Mouse (Mus musculus): Measurements from ENCODE around the gene Polr2l. TPM values are rescaled to one million over a fixed set of nuclear protein-coding genes. Genes with fewer than 3 reads are reported as not detected.

Gene Polr2l
- polyA plus RNA-seq, 1 experiment from 2014 or later: 68.3 TPM

DNA sequence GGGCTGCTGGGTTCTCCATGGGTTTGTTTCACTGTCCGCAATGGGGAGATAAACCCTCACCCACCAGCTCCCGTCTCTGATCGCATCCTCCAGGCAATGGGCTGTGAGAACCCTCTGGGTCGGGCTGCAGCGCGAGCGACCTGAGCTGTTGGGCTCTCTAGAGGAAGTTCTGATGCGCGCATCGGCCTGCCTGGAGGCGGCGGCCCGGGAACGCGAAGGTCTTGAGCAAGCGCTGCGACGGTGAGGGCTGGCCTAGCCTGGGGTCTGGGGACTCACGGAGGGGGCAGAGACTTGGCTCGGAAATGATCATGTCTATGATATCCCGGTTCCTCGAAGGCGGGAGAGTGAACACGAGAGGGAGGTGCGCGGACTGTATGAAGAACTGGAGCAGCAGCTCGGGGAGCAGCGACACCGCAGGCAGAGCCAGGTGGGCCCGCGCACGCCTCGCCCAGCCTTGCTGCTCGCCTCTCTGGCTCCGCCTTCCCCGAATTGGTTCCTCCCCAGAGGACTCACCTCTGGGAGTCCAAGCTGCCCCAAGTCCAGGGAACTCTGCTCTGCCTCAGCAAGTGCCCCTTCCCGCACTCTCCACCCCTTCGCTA lies 10.2 kb downstream of the Polr2l start:
- no peak overlapping the region for H3K27ac ChIP-seq (replicated peaks)
- 4% methylated on average over 38 of the region's 38 CpGs for WGBS
- peaks cover 47% of the 10 kb centered on the region for H3K4me1 ChIP-seq
- H3K9me3 ChIP-seq: no peaks in the 10 kb centered on the region
- peaks cover 69% of the 10 kb centered on the region for H3K27me3 ChIP-seq
- no peak for ATAC-seq (replicated peaks)
- peak overlapping the region; percentile 14; the same call in 1 of the 2 replicates for H3K4me3 ChIP-seq
- no peak overlapping the region for H3K9ac ChIP-seq (replicated peaks)
- peak overlapping the region; percentile 8; the same call in 1 of the 2 replicates for H3K4me2 ChIP-seq (replicated peaks)
- peaks cover 4% of the 10 kb centered on the region; the same call in 1 of the 2 replicates for H3K36me3 ChIP-seq

DNA sequence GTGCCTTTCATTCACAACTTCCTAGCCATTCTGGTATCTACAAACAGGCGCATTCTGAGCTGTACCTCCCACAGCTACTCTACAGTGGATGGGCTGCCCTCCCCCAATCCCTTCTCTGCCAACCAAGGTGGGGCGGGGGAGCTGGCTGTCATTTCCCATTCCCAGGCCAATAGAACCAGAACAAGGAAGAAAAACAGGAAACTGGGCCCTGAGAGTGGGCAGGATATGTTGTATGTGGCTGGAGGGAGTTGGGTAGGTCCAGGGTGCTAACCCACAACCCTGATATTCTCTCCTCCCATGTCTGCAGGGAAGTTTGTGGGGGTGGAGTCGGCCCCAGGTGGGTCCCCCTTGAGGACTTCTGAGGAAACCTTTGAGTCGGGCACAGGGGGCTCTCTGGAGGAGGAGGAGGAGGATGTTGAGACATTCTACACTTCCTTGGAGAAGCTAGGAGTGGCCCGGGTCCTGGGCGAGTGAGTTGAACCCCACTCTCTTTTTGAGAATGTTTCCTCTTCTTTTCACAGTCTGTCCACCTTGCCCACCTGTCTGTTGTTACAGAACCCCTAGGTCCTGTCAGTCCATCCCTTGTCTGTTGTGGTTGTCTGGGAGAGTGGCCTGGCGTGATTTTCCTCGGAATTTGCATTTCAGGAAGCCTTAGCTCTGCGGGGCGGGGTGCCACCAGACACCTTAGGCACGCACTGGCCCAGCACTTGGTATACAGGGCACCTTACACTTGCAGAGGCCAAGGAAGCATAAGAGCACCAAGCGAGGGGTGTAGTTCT lies 10.9 kb downstream of the Polr2l start:
- no peak overlapping the region for H3K4me2 ChIP-seq (replicated peaks)
- no peak for ATAC-seq (replicated peaks)
- peaks cover 40% of the 10 kb centered on the region for H3K4me1 ChIP-seq
- H3K9ac ChIP-seq (replicated peaks): no peak overlapping the region
- H3K27ac ChIP-seq (replicated peaks): no peak overlapping the region
- H3K36me3 ChIP-seq: peaks cover 5% of the 10 kb centered on the region; the same call in 1 of the 2 replicates
- peaks cover 72% of the 10 kb centered on the region for H3K27me3 ChIP-seq
- 24% methylated on average over 12 of the region's 12 CpGs for whole genome bisulfite sequencing
- H3K4me3 ChIP-seq: no peak overlapping the region
- H3K9me3 ChIP-seq: no peaks in the 10 kb centered on the region

DNA sequence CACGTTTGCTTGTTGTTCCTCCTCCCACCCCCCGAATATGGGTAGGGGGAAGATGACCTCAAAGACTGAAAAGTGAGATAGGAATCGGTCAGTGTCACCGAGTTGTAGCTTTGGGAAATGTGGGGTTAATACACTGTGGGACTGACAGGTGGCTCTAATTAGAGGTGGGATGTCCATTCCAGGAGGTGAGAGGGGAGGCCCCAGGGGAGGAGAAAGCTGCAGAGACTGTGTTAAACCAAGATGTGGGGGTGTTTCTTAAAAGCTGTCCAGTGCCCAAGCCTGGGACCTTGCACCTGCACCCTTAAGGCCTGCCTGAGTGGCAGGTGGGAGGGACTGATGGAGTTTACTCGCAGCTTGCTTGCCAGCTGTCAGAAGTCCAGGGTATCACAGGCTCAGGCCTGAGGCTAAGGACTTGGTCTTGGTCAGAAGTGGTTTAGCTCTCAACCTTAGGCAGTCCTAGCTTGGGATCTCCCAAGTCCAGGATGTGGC lies 12.6 kb downstream of the Polr2l start:
- H3K4me2 ChIP-seq (replicated peaks): peak overlapping the region; percentile 54; the same call in 1 of the 2 replicates
- 12% methylated on average over 5 of the region's 5 CpGs for WGBS

DNA sequence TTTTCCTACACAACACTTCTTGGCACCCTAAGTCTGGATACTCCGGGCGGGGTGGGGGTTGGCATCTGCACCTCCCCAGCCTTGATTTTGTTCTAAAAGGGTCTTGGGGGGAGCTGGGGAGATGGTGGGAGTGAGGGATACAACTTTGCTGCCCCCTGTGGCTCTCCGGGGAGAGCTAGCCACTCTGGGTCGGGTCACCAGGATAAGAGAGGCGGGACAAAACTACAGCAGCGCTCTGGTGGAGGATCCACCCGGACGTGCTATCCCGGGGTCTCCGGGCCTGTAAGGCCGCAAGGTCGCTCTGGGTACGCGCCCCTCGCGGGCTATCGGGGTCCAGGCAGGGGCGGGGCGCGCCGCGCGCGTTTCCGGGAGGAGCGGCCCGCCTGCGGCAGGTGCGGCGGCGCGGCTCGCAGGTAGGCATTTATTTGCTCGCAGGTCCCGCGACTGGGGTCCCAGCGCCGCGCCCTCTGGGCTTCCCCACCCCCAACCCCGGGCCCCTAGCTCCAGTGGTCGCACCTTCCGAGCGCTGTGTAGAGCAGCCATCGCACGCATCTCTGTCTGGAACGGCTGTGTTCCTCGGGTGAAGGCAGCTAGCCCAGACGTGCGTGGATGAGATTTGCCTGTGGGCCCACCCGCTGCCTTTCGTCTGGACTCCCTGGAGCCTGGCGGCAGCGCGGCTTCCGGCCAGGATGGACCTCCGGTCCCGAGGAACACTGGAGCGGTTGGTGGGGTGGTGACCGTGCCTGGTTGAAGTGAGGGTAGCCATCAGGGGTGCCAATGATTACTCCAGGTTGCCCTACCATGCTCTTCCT lies 13.2 kb downstream of the Polr2l start:
- Histone ChIP-seq H3K27me3 (peaks cover 71% of the 10 kb centered on the region), H3K4me2 (replicated peaks) (peak overlapping the region; percentile 54), H3K9me3 (no peaks in the 10 kb centered on the region), H3K4me1 (peaks cover 18% of the 10 kb centered on the region), H3K4me3 (peak overlapping the region; percentile 32), H3K9ac (replicated peaks) (peak overlapping the region; percentile 30; the same call in 1 of the 2 replicates), H3K36me3 (peaks cover 9% of the 10 kb centered on the region; the same call in 1 of the 2 replicates), H3K27ac (replicated peaks) (no peak overlapping the region)
- 3% methylated on average over 59 of the region's 59 CpGs for WGBS
- ATAC-seq (replicated peaks): no peak

More for the DNA sequence above, 12.6 kb downstream of the Polr2l start:
- no peak overlapping the region for H3K27ac ChIP-seq (replicated peaks)
- no peak overlapping the region for H3K9ac ChIP-seq (replicated peaks)
- H3K4me1 ChIP-seq: peaks cover 24% of the 10 kb centered on the region
- H3K4me3 ChIP-seq: peak overlapping the region; percentile 32
- ATAC-seq (replicated peaks): no peak
- no peaks in the 10 kb centered on the region for H3K9me3 ChIP-seq
- peaks cover 72% of the 10 kb centered on the region for H3K27me3 ChIP-seq
- peaks cover 9% of the 10 kb centered on the region; the same call in 1 of the 2 replicates for H3K36me3 ChIP-seq

DNA sequence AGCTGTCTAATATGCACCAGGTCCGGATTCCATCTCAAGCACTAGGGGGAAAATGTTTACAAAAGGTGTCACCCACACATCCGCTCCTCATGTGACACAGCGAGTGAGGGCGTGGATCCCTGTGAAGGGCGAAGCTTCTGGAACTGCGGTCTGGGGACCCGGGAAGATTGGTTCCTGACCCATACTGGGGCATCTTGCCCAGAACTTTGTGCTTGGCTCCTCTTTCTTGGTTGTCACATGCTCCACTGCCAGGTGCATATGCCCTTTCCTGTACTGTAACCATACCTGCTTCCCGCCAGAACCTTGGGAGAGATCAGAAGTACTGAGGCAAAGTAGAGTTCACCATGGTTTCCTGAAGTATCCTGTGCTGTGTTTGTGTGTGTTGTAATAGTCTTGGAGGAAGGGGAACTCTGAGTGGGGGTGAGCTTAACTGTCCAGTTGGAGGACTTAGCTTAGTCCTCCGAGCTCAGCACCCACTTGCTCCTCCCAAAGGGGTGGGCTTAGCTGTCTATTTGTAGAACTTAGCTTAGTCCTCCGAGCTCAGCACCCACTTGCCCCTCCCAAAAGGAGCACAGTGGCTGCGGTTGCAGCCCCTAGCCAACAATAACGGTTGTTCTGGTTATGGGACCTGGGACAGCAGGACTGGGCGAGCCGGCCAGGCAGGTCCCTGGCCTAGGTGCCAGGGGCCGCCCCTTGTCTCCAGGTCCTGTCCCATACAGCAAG lies 14.4 kb downstream of the Polr2l start, which contains the start of gene Cracr2b:
TSS of gene Cracr2b (plus strand) at position 704 of the 723 bp plus-strand sequence.
- H3K4me3 ChIP-seq: peak within 1 kb of the TSS; percentile 32
- peak within 1 kb of the TSS; percentile 30; the same call in 1 of the 2 replicates for H3K9ac ChIP-seq (replicated peaks)
- H3K4me2 ChIP-seq (replicated peaks): peak within 1 kb of the TSS; percentile 54
- 76% methylated on average over 15 of the region's 15 CpGs for WGBS
- H3K36me3 ChIP-seq: peaks cover 9% of the 10 kb centered on the region; the same call in 1 of the 2 replicates
- peaks cover 60% of the 10 kb centered on the region for H3K27me3 ChIP-seq
- no peak within 1 kb of the TSS for H3K27ac ChIP-seq (replicated peaks)
- no peak for ATAC-seq (replicated peaks)
- peaks cover 26% of the 10 kb centered on the region for H3K4me1 ChIP-seq
- no peaks in the 10 kb centered on the region for H3K9me3 ChIP-seq

DNA sequence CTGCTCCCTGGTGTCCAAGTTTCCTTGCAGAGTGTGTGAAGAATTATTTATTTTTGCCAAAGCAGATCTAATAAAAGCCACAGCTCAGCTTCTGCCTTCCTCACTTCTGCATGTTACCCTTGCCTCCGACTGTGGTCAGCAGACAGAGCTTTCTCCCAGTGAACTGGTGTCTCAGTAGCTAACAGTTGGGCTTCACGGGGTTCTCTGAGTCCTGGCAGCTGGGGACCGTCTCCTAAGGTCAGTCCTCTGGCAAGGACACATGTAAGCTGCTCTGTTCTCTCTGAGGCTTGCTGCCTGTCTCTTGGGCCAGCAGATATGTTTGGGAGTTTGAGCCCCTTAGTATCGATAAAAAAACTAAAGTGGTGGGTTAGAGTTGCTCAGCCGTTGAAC lies 14.9 kb downstream of the Polr2l start:
- no peak overlapping the region for H3K27ac ChIP-seq (replicated peaks)
- H3K36me3 ChIP-seq: peaks cover 9% of the 10 kb centered on the region; the same call in 1 of the 2 replicates
- 86% methylated on average over 5 of the region's 5 CpGs for WGBS
- H3K4me2 ChIP-seq (replicated peaks): no peak overlapping the region
- ATAC-seq (replicated peaks): no peak
- no peaks in the 10 kb centered on the region for H3K9me3 ChIP-seq
- peaks cover 55% of the 10 kb centered on the region for H3K27me3 ChIP-seq
- no peak overlapping the region for H3K9ac ChIP-seq (replicated peaks)
- H3K4me3 ChIP-seq: no peak overlapping the region
- peaks cover 29% of the 10 kb centered on the region for H3K4me1 ChIP-seq

DNA sequence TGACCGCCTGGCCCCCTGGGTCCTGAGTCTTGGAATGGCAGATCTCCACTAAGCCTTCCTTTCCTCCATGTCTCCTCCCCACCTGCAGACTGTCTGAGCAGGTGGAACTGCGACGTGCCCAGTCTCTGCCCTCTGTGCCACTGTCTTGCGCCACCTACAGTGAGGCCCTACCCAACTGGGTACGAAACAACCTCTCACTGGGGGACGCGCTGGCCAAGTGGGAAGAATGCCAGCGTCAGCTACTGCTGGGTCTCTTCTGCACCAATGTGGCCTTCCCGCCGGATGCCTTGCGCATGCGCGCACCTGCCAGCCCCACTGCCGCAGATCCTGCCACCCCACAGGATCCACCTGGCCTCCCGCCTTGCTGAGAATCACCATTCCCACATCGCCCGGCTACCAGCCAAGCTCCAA lies 15.6 kb downstream of the Polr2l start:
- Histone ChIP-seq H3K36me3 (peaks cover 9% of the 10 kb centered on the region; the same call in 1 of the 2 replicates), H3K4me1 (peaks cover 29% of the 10 kb centered on the region), H3K4me3 (no peak overlapping the region), H3K9me3 (no peaks in the 10 kb centered on the region), H3K4me2 (replicated peaks) (no peak overlapping the region), H3K27me3 (peaks cover 48% of the 10 kb centered on the region), H3K27ac (replicated peaks) (no peak overlapping the region), H3K9ac (replicated peaks) (no peak overlapping the region)
- no peak for ATAC-seq (replicated peaks)
- WGBS: 92% methylated on average over 17 of the region's 17 CpGs

DNA sequence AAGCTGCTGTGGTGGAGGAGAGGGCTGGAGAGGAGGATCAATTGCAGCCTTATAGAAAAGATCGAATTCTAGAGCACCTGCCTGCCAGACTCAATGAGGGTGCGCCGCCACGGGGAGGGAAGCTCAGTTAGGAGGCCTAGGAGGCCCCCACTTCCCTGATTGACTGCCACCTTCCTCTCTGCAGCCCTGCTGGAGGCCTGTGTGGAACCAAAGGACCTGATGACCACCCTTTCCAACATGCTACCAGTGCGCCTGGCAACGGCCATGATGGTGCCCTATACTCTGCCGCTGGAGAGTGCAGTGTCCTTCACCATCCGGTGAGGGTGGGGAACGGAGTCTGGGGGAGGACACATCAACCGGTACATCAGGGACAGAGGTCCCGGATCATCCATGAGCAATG lies 16.3 kb downstream of the Polr2l start:
- no peak for ATAC-seq (replicated peaks)
- Histone ChIP-seq H3K9me3 (no peaks in the 10 kb centered on the region), H3K4me1 (peaks cover 29% of the 10 kb centered on the region), H3K27me3 (peaks cover 42% of the 10 kb centered on the region), H3K4me3 (no peak overlapping the region), H3K36me3 (peaks cover 9% of the 10 kb centered on the region; the same call in 1 of the 2 replicates), H3K4me2 (replicated peaks) (no peak overlapping the region), H3K9ac (replicated peaks) (no peak overlapping the region), H3K27ac (replicated peaks) (no peak overlapping the region)
- WGBS: 93% methylated on average over 11 of the region's 11 CpGs

DNA sequence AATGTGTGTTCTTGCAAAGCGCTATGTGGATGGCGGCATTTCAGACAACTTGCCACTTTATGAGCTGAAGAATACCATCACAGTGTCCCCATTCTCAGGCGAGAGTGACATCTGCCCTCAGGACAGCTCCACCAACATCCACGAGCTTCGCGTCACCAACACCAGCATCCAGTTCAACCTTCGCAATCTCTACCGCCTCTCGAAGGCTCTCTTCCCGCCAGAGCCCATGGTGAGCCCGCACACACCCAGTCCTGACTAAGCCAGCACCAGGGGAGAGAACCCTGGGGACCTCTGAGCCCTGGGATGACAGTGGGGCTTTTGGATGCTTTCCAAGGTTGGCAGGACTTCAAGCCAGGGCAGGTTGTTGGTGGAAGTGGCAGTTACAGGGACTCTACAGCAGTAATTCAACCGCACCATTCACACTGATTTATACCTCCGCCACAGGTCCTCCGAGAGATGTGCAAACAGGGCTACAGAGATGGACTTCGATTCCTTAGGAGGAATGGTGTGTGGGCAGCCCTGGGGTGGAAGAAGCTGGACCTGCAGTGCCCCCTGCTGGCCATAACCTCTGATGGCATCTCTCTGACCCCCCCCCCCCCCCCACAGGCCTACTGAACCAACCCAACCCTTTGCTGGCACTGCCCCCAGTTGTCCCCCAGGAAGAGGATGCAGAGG lies 16.8 kb downstream of the Polr2l start:
- Histone ChIP-seq H3K27me3 (peaks cover 36% of the 10 kb centered on the region), H3K36me3 (peaks cover 9% of the 10 kb centered on the region; the same call in 1 of the 2 replicates), H3K4me1 (peaks cover 29% of the 10 kb centered on the region), H3K4me3 (no peak overlapping the region), H3K27ac (replicated peaks) (no peak overlapping the region), H3K9me3 (no peaks in the 10 kb centered on the region), H3K9ac (replicated peaks) (no peak overlapping the region), H3K4me2 (replicated peaks) (no peak overlapping the region)
- 78% methylated on average over 15 of the region's 15 CpGs for WGBS
- ATAC-seq (replicated peaks): no peak

DNA sequence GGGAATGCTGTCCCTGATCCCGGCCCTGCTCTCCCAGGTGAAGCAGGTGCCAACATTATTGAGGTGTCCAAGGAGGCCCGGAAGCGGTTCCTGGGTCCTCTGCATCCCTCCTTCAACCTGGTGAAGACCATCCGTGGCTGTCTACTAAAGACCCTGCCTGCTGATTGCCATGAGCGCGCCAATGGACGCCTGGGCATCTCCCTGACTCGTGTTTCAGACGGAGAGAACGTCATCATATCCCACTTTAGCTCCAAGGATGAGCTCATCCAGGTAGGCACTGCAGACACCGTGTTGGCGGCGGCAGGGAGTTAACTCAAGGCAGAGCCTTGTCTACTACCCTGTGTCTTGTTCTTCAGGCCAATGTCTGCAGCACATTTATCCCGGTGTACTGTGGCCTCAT lies 17.7 kb downstream of the Polr2l start:
- Histone ChIP-seq H3K4me3 (no peak overlapping the region), H3K27ac (replicated peaks) (no peak overlapping the region), H3K9me3 (no peaks in the 10 kb centered on the region), H3K9ac (replicated peaks) (no peak overlapping the region), H3K4me1 (peaks cover 29% of the 10 kb centered on the region), H3K36me3 (peaks cover 11% of the 10 kb centered on the region), H3K4me2 (replicated peaks) (no peak overlapping the region), H3K27me3 (peaks cover 27% of the 10 kb centered on the region)
- no peak for ATAC-seq (replicated peaks)
- WGBS: 92% methylated on average over 14 of the region's 14 CpGs

Measured in forebrain, embryonic 15.5 days (tissue).